In genomic region chr2:77989390-77989789, GRCm38 (mm10) we compare ENCODE assay signal across 12 mouse cellular contexts.
"Had no signal": no experiment of that assay in that cellular context is flagged by ENCODE, and none has a peak within 500 bp of the region (broad histone marks: within the 10 kb centered on the region; RNA-seq: fewer than 3 reads in every experiment).

No protein-coding gene starts in this region.

- DNase-seq: left cerebral cortex, postnatal 4 days; liver; liver, embryonic 13.5 days; liver, postnatal 0 days; lung, adult 18-20 months; lung, adult 2 months; lung, embryonic 14.5 days; lung, postnatal 10 days; lung, postnatal 14 days; lung, postnatal 36 days; lung, postnatal 4 days; midbrain, embryonic 14.5 days had no signal
